Mouse (Mus musculus) frontal cortex, postnatal 10 days (tissue): ENCODE results near the gene Pitpnc1.
"Not testable (repeated sequence)": the region's sequence is repeated elsewhere in the genome, so short reads cannot be mapped to it uniquely, and the experiment has no call there.

Experiments used
- DNase-seq, 2 experiments: peaks; one replicate each; pipeline ENCODE4 v3.0.0; 2022; ENCODE audit warnings: low spot score in 2 of 2, mixed read lengths in 1 of 2

Gene Pitpnc1

GRCm38 (mm10) chr11:107470521-107471041 lies at the start of gene Pitpnc1:
Gene Pitpnc1, minus strand, starts transcription at chr11:107470699.
- DNase-seq, result peak; percentile 77 to 88

DNA sequence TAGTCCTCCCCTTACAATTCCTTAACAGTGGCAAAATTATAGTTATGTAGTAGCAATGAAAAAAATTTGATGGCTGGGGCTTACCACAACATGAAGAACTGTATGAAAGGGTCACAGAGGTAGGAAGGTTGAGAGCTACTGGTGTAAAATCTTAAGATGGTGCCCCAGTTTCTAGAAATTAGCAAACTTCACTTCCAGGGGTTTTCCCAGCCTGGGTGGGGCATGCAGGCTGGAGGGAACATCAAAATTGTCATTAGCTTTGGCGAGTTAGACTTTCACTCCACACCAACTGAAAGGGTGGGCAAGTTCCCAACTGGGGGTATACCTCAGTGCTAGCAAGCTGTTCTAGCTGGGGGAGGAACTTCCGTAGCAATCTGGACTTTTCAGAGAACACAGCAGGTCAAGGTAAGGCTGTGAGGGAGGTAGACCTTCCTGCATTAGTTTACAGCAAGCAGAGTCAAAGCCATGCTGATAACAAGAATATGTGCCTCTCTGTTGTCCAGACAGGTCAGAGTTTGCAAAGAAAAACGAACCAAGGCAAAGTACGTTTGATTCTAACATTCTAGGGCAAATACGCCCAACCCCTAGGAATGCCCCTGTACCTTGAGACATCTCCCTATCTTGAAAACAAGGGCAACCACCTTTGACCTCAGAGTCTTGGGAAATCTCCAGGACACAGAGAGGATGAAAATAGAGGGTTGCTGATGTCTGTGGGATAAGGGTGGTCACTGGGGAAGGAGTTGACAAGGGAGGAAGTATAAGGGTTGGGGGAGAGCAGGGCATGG lies 48.3 kb upstream of the Pitpnc1 start:
- DNase-seq, result no peak

GRCm38 (mm10) chr11:107516387-107516786 lies 45.9 kb upstream of the Pitpnc1 start:
- no peak for DNase-seq

DNA sequence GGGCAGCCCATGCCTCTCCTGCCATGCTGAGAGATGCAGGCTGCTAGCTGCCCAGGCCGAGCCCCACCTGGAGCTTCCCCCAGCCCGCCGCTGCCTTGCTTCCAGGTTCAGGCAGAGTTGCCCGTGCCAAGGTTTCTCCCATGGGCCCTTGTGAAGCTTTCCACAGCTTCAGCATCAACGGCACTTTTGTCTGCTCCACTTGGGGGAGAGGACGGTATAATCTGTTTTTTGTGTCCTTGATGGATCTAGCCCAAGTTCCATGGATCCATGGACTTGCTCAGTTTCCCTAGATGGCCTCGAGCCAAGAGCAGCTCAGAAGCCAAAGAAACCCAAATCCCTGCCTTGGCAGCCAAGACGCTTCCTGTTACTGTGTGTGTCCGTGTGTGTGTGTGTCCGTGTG lies 42.5 kb upstream of the Pitpnc1 start:
- DNase-seq, result no peak

DNA sequence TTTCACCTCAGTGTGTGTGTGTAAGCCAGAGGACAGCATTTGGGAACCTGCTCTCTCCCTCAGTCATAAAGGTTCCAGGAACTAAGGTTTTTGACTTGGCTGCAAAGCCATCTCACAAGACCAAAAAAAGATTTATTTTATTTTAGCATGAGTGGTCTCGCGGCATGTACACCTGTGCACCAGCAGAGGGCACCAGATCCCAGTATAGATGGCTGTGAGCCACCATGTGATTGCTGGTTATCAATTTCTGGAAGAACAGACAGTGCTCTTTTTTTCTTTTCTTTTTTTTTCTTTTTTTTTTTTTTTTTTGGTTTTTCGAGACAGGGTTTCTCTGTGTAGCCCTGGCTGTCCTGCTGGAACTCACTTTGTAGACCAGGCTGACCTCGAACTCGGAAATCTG lies 41.5 kb upstream of the Pitpnc1 start:
- peak in 1 of 2 experiments; percentile 64 for DNase-seq

- no peak for DNase-seq
Measured at GRCm38 (mm10) chr11:107510362-107511269, 40.1 kb upstream of the Pitpnc1 start.

- no peak for DNase-seq
Measured at GRCm38 (mm10) chr11:107509631-107510338, 39.3 kb upstream of the Pitpnc1 start.

GRCm38 (mm10) chr11:107506260-107506659 lies 35.8 kb upstream of the Pitpnc1 start:
- DNase-seq, result no peak

DNA sequence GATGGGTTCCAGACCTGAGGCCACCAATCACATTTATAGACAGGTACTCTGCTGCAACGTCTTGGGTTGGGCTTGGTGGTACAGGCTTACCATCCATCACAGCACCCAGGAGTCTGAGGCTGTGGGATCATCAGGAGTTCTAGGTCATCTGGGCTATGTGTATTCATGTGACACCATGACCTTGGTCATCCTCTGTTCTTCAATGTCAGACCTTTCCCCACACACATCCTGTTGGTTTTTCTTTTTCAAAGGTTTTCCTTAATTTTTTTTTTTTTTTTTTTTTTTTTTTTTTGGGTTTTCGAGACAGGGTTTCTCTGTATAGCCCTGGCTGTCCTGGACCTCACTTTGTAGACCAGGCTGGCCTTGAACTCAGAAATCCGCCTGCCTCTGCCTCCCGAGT lies 33.9 kb upstream of the Pitpnc1 start:
- DNase-seq, result not testable (repeated sequence)

DNA sequence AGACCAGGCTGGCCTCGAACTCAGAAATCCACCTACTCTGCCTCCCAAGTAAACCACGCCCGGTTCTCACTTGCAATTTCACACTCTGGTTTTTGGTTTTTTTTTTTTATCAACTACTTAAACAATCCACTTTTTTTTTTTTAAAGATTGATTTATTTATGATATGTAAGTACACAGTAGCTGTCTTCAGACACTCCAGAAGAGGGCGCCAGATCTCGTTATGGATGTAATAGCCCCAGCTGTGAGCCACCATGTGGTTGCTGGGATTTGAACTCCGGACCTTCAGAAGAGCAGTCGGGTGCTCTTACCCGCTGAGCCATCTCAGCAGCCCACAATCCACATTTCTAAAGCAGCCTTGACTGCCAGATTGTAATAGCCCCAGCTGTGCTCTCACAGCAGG lies 32.3 kb upstream of the Pitpnc1 start:
- no peak for DNase-seq

GRCm38 (mm10) chr11:107484341-107484740 lies 13.8 kb upstream of the Pitpnc1 start:
- no peak for DNase-seq

DNA sequence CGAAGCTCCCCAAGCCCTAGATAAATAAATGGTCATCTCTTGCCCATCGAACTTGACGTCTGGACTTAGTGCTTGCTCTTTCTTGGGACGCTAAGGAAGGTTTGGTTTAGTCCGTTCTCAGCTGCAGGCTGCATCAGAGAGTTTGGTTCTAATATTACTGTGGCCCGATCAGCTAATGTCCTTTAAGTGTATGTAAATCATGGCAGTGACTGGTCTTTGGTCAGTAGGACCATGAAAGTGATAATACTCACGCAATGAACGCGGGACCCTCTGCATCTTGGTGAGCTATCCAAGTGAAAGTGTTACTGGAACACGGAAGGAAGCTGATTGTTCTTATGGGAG lies 9.3 kb upstream of the Pitpnc1 start:
- no peak for DNase-seq

DNA sequence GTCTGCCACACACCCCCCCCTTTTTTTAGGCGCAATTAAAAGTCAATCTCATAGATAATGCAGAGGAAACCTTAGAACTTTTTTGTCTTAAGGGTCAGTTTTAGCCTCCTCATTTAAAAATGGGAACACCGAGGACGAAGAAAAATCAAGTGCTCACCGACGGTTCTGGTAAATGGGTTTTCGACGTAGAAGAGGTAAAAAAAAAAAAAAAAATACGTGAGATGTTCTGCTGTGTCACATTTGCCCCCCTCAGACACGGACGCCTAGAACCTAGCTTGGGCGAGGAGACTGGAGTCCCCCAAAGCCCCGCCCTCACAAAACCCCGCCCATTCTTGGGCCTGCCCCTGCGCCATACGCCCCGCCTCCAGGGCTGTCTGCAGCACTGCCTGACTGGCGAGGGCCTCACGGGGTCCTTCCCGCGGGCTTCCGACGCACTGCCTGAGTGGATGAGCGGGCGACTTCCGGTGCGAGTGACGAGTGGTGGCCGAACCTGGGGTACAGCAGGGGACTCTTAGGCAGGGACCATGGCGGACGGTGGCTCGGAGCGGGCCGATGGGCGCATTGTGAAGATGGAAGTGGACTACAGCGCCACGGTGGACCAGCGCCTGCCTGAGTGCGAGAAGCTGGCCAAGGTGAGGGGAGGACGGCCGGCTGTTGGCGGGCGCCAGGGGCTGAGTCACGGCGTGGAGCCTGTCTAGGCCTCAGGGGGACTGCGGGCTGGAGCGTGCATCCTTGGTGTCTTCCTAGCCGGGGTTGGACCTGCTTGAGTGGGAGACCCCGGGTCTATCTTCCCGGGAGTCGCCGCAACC lies 8.8 kb upstream of the Pitpnc1 start, which contains the start of gene Psmd12:
TSS of gene Psmd12 (plus strand) at position 432 of the 809 bp plus-strand sequence.
- peak; percentile 90 to 94 for DNase-seq

- DNase-seq, result peak in 1 of 2 experiments; percentile 39
Measured at GRCm38 (mm10) chr11:107473137-107473820, 2.8 kb upstream of the Pitpnc1 start.

DNA sequence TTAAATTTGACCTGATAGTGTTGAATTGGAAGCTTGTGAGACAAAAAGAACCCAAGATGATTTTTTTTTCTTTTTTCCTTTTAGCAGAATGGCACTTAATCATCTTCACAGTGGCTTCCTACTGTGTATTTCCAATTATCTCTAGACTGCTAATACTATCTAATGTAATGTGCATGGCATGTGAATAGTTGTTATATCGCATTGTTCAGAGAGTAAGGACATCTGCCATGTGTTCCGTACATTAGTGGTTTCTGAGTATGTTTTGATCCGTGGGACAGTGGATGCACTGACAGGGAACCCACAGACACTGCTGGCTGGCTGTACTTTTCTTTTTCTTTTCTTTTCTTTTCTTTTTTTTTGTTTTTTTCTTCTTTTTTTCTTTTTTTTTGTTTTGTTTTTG lies 1.8 kb upstream of the Pitpnc1 start:
- no peak for DNase-seq

DNA sequence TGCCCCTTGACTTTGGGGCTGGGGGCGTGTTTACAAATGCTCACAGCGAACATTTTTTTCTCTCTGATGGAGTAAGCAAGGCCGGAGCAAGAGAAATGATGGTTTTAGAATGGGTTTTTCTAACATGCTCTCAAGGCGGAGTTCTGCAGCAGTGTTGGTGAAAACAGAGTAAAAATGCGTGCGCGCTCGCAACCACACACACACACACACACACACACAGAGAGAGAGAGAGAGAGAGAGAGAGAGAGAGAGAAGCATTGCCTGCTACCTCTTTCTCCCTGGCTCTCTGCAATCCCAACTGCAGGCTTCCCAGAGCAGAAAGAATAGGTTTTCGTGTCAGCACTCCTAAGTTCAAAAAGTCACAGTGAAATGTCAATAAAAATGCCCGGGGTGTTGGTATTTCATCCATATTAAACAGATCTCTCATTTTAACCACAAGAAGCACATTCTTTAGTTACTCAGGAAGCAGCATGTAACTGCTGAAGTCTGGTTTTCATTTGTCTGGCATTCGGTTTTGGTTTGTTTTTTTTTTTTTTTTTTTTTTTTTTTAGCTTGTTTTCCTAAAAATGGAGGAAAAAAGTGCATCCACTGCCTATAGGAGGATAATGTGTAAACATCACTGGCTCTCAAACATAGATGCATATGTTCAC lies 697 bp upstream of the Pitpnc1 start:
- DNase-seq, result no peak

- DNase-seq, result peak; percentile 45 to 63
Measured at GRCm38 (mm10) chr11:107469523-107470371, 752 bp downstream of the Pitpnc1 start.

DNA sequence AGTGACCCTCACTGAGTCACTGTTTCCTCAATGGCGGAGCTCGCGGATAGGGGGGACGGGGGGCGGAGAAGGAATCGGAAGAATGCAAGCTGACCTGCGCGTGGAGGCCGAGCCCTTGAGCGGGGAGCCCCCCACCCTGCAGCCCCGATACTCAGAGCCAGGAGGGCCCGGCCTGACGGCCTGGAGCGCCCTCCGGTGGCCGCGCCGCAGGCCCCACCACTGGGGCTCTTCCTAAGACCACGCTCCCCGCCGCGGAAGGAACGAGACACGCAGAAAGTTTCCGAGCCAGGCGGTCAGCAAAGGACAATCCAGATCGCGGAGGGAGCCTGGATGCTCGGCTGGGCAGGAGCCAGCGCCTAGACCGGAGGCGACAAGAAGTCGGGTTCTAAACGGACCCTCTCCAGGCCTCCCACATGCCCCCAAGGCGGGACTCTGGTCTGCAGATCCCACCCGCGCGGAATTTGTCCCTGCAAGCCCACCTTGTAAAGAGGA lies 1.4 kb downstream of the Pitpnc1 start:
- peak; percentile 73 to 81 for DNase-seq
